ENCODE assay signal across 18 mouse cellular contexts in genomic region chr19:21792587-21793175, GRCm38 (mm10). TPM values are rescaled to one million over a fixed set of nuclear protein-coding genes. Genes with fewer than 3 reads are reported as not detected.
DNase-seq lines count a peak whose midpoint lies in the region; ATAC-seq and TF ChIP-seq lines count a peak whose summit lies in the region.
"Had no signal": no experiment of that assay in that cellular context is flagged by ENCODE, and none has a peak within 500 bp of the region (broad histone marks: within the 10 kb centered on the region; RNA-seq: fewer than 3 reads in every experiment).

No protein-coding gene starts in this region.

- peaks cover 41% of the 10 kb centered on the region for H3K36me3 ChIP-seq in hindbrain, embryonic 12.5 days
- peaks cover 7% of the 10 kb centered on the region; the same call in 1 of the 2 replicates for H3K36me3 ChIP-seq in hindbrain, embryonic 11.5 days (ENCODE audit: control insufficient read depth, insufficient read depth, low read length)

- no peak for ATAC-seq in hindbrain, embryonic 12.5 days (ENCODE audit: low FRiP score)
- ATAC-seq in hindbrain, embryonic 11.5 days (ENCODE audit: low FRiP score) = no peak
- ATAC-seq: midbrain, embryonic 15.5 days had no signal

- no peak for TF ChIP-seq POLR2A in brain, embryonic 14.5 days (IDR thresholded peaks at IDR 0.05; ENCODE audit: borderline replicate concordance, extremely low read depth, insufficient read depth, insufficient read length, poor library complexity, severe bottlenecking)

- no peaks in the 10 kb centered on the region for H3K27me3 ChIP-seq in hindbrain, embryonic 12.5 days
- no peaks in the 10 kb centered on the region for H3K27me3 ChIP-seq in hindbrain, embryonic 11.5 days (ENCODE audit: control insufficient read depth, insufficient read depth, low read length)
- H3K27me3 ChIP-seq: embryonic facial prominence, embryonic 13.5 days; heart, embryonic 12.5 days; midbrain, embryonic 15.5 days had no signal

- no peak overlapping the region for H3K4me3 ChIP-seq in hindbrain, embryonic 12.5 days
- H3K4me3 ChIP-seq in hindbrain, embryonic 11.5 days (ENCODE audit: low read depth, low read length) = no peak overlapping the region
- H3K4me3 ChIP-seq in left cerebral cortex, adult 2 months = peak overlapping the region; percentile 7; the same call in 1 of the 2 replicates
- H3K4me3 ChIP-seq: embryonic facial prominence, embryonic 13.5 days; heart, embryonic 12.5 days; midbrain, embryonic 15.5 days had no signal

- DNase-seq in cerebellum, adult 9-11 months = peak; percentile 22
- DNase-seq in cerebellum, adult 11-12 months = no peak
- DNase-seq in hindbrain, embryonic 11.5 days (ENCODE audit: low spot score) = no peak
- DNase-seq in left cerebral cortex, adult 2 months (ENCODE audit: extremely low spot score in 1 of 2, low spot score in 2 of 2) = no peak
- DNase-seq in left cerebral cortex, postnatal 14 days (ENCODE audit: low spot score in 2 of 2) = no peak
- DNase-seq in brain, embryonic 14.5 days (ENCODE audit: low read depth) = peak; percentile 41
- no peak for DNase-seq in heart, adult 18-20 months
- DNase-seq: heart, postnatal 14 days; lung, adult 18-20 months; lung, postnatal 14 days; retina, postnatal 1 day had no signal

- intact Hi-C loops in left cerebral cortex, adult 2 months (cut with DNase I) = no loop called here
- intact Hi-C loops in left cerebral cortex, postnatal 14 days (cut with DNase I) = no loop called here

- 0 out of 2 replicates have a peak overlapping the region, but pooled peaks have one; percentile 1 for H3K27ac ChIP-seq in hindbrain, embryonic 12.5 days
- H3K27ac ChIP-seq in hindbrain, embryonic 11.5 days (ENCODE audit: low read depth, low read length) = no peak overlapping the region
- no peak overlapping the region for H3K27ac ChIP-seq in left cerebral cortex, adult 2 months
- H3K27ac ChIP-seq: embryonic facial prominence, embryonic 13.5 days; kidney, postnatal 0 days; stomach, postnatal 0 days had no signal

- H3K9ac ChIP-seq in hindbrain, embryonic 12.5 days = no peak overlapping the region
- H3K9ac ChIP-seq in hindbrain, embryonic 11.5 days (ENCODE audit: low read depth, low read length) = no peak overlapping the region
- H3K9ac ChIP-seq: embryonic facial prominence, embryonic 13.5 days; heart, embryonic 12.5 days; midbrain, embryonic 15.5 days had no signal

- TF ChIP-seq CTCF in left cerebral cortex, adult 2 months (IDR thresholded peaks at IDR 0.05) = no peak
- TF ChIP-seq CTCF in brain, embryonic 14.5 days (IDR thresholded peaks at IDR 0.05; ENCODE audit: borderline replicate concordance, extremely low read depth, insufficient read depth, insufficient read length) = no peak

- no peak overlapping the region for H3K4me2 ChIP-seq in hindbrain, embryonic 12.5 days (replicated peaks)
- no peak overlapping the region for H3K4me2 ChIP-seq in hindbrain, embryonic 11.5 days (replicated peaks; ENCODE audit: low read depth, low read length)
- H3K4me2 ChIP-seq: embryonic facial prominence, embryonic 13.5 days; heart, embryonic 12.5 days; liver, embryonic 11.5 days; midbrain, embryonic 15.5 days had no signal

- WGBS in hindbrain, embryonic 12.5 days = 91% methylated on average over 26 of the region's 26 CpGs
- 89% methylated on average over 26 of the region's 26 CpGs for WGBS in hindbrain, embryonic 11.5 days

- peaks cover 37% of the 10 kb centered on the region for H3K4me1 ChIP-seq in hindbrain, embryonic 12.5 days
- peaks cover 11% of the 10 kb centered on the region for H3K4me1 ChIP-seq in hindbrain, embryonic 11.5 days (replicated peaks; ENCODE audit: control insufficient read depth, insufficient read depth, low read length)

- no peaks in the 10 kb centered on the region for H3K9me3 ChIP-seq in hindbrain, embryonic 12.5 days (replicated peaks)
- H3K9me3 ChIP-seq in hindbrain, embryonic 11.5 days (ENCODE audit: control insufficient read depth, low read length) = no peaks in the 10 kb centered on the region
- H3K9me3 ChIP-seq: embryonic facial prominence, embryonic 13.5 days; heart, embryonic 12.5 days; midbrain, embryonic 15.5 days had no signal

RNA-seq across cellular contexts. Expression of gene Cemip2, which starts 14.5 kb away (rescaled TPM):
- polyA plus RNA-seq in hindbrain, embryonic 12.5 days (2016; fragmentation: Nextera tagmentation; extraction: Ambion mirVana) = 90.3 and 92.0 TPM in 2 replicates
- 85.6 and 91.3 TPM in 2 replicates for polyA plus RNA-seq in hindbrain, embryonic 11.5 days (2014; fragmentation: Nextera tagmentation; extraction: Ambion mirVana)
- 10 to 100 TPM; 15.0 to 15.6 TPM for total RNA-seq in left cerebral cortex, adult 2 months (2021)
- total RNA-seq in left cerebral cortex, postnatal 14 days (2021) = 10 to 100 TPM; 14.4 to 20.0 TPM
- 24.0 and 34.9 TPM in 2 replicates for polyA plus RNA-seq in brain, embryonic 14.5 days (2012; rRNA removed)
- total RNA-seq in heart, adult 18-20 months (2021) = 10 to 100 TPM; 11.0 to 11.3 TPM

Comparison
In these comparisons a context has a peak if more than half of its experiments do, and no peak if none do; other contexts are left out.
1. DNase-seq: peak in cerebellum, adult 9-11 months (single experiment) and brain, embryonic 14.5 days (single experiment); none in cerebellum, adult 11-12 months (single experiment), hindbrain, embryonic 11.5 days (single experiment), left cerebral cortex, adult 2 months (0 of 2), left cerebral cortex, postnatal 14 days (0 of 2) and heart, adult 18-20 months (0 of 2).